Mouse (Mus musculus) C2C12 (cell line): ENCODE data around the gene Gm20388.

ENCODE experiments used
- CTCF ChIP-seq: IDR thresholded peaks from one replicate; pipeline ENCODE4 v1.5.1; 2011; ENCODE audit not compliant: control insufficient read depth, insufficient read depth, insufficient read length
- MAX ChIP-seq: IDR thresholded peaks from one replicate; pipeline ENCODE4 v1.6.1; 2011; ENCODE audit warnings: mild to moderate bottlenecking, control low read depth
- MYOG ChIP-seq: IDR thresholded peaks from one replicate; pipeline ENCODE4 v1.6.1; 2011; ENCODE audit not compliant: control insufficient read depth, insufficient read length; ENCODE audit errors: extremely low read depth
- USF1 ChIP-seq: IDR thresholded peaks from one replicate; pipeline ENCODE4 v1.6.1; 2011; ENCODE audit warnings: low read depth, mild to moderate bottlenecking, control low read depth, moderate library complexity

- TF ChIP-seq CTCF (no peak), USF1 (no peak), MAX (no peak), MYOG (no peak)
Observed at GRCm38 (mm10) chr8:122216433-122216832, 2305.8 kb downstream of the Gm20388 start.
